Mouse (Mus musculus) midbrain, embryonic 16.5 days (tissue): ENCODE results near the gene Mroh3. TPM values are rescaled to one million over a fixed set of nuclear protein-coding genes. Genes with fewer than 3 reads are reported as not detected.

Experiments used
- polyA plus RNA-seq: library from polyadenylated mRNA; unstranded; fragments of >200 nt; fragmentation: Nextera tagmentation; extraction: Ambion mirVana; gene quantifications from 2 replicates; pipeline ENCODE4 v1.2.1, GENCODE M21; 2015

The Mroh3 gene
- polyA plus RNA-seq, 1 experiment from 2014 or later = not detected

Other genes starting within 250 kb of the Mroh3 start
- 0.11 TPM in 1 of 2 replicates, not detected in the other for gene Igfn1, start 206.5 kb downstream of the Mroh3 start, polyA plus RNA-seq
- 147 and 169 TPM in 2 replicates for gene Tmem9, start 204.7 kb downstream of the Mroh3 start, polyA plus RNA-seq
- not detected in 2 replicates for gene Ascl5, start 162.0 kb downstream of the Mroh3 start, polyA plus RNA-seq
- gene Cacna1s, start 160.1 kb downstream of the Mroh3 start, polyA plus RNA-seq = 0.39 and 1.3 TPM in 2 replicates
- gene Kif21b, start 81.4 kb downstream of the Mroh3 start, polyA plus RNA-seq = 47.9 and 55.7 TPM in 2 replicates
- 1.5 and 3.0 TPM in 2 replicates for gene Inava, start 21.4 kb upstream of the Mroh3 start, polyA plus RNA-seq
- gene Gpr25, start 48.0 kb upstream of the Mroh3 start, polyA plus RNA-seq = 0.72 and 0.77 TPM in 2 replicates
- gene Camsap2, start 133.3 kb upstream of the Mroh3 start, polyA plus RNA-seq = 27.2 and 32.3 TPM in 2 replicates
- gene Ddx59, start 202.4 kb upstream of the Mroh3 start, polyA plus RNA-seq = 14.5 and 16.0 TPM in 2 replicates